Mouse (Mus musculus): ENCODE results near the gene Mctp1. TPM values are rescaled to one million over a fixed set of nuclear protein-coding genes. Genes with fewer than 3 reads are reported as not detected.

Gene Mctp1
- polyA plus RNA-seq (2012; rRNA removed), result 1.5 and 1.8 TPM in 2 replicates

GRCm38 (mm10) chr13:76383972-76384663 lies at the start of gene Mctp1:
Gene Mctp1, plus strand, starts transcription at chr13:76384535.

Other genes with a start within 250 kb of the Mctp1 start
- gene Fam81b, start 79.5 kb upstream of the Mctp1 start, polyA plus RNA-seq (2012; rRNA removed), result 0.04 and 0.05 TPM in 2 replicates